Mouse (Mus musculus) erythroblast, embryonic 14.5 days (primary cell): ENCODE data around the gene Traf4. TPM values are rescaled to one million over a fixed set of nuclear protein-coding genes. Genes with fewer than 3 reads are reported as not detected.

ENCODE experiments used
- H3K27me3 ChIP-seq: 2 replicates; pipeline ENCODE4 v1.6.1; 2012; ENCODE audit warnings: inconsistent platforms; ENCODE audit not compliant: control insufficient read depth
- H3K36me3 ChIP-seq: 2 replicates; pipeline ENCODE4 v1.6.1; 2012; ENCODE audit warnings: mild to moderate bottlenecking, inconsistent platforms; ENCODE audit not compliant: control insufficient read depth
- H3K4me1 ChIP-seq: 2 replicates; pipeline ENCODE4 v1.6.1; 2012; ENCODE audit warnings: inconsistent platforms; ENCODE audit not compliant: control insufficient read depth
- H3K4me3 ChIP-seq: replicated peaks from 2 replicates; pipeline ENCODE3; 2012; ENCODE audit warnings: moderate library complexity, mild to moderate bottlenecking, inconsistent platforms
- H3K9me3 ChIP-seq: 2 replicates; pipeline ENCODE4 v1.6.1; 2012; ENCODE audit warnings: low read length, inconsistent platforms, mixed read lengths; ENCODE audit not compliant: control insufficient read depth
- GATA1 ChIP-seq: IDR thresholded peaks from 2 replicates; pipeline ENCODE4 v1.6.1; 2012; ENCODE audit warnings: low read length, inconsistent platforms, mixed read lengths
- TAL1 ChIP-seq: IDR thresholded peaks from 3 replicates; pipeline ENCODE4 v1.6.1; 2012; ENCODE audit warnings: low read length, inconsistent platforms, mixed read lengths
- polyA plus RNA-seq: library from polyadenylated mRNA; stranded (reverse); fragments of >175 nt; gene quantifications from 2 replicates; pipeline ENCODE4 v1.2.3, GENCODE M21; 2012

Traf4 gene
- polyA plus RNA-seq, 1 experiment: 7.2 TPM

- no peaks in the 10 kb centered on the region for H3K9me3 ChIP-seq
- no peaks in the 10 kb centered on the region for H3K27me3 ChIP-seq
- H3K4me1 ChIP-seq: peaks cover 62% of the 10 kb centered on the region
- TF ChIP-seq TAL1 (no peak), GATA1 (peak; percentile 75)
- H3K4me3 ChIP-seq: peak overlapping the region; percentile 90
- H3K36me3 ChIP-seq: no peaks in the 10 kb centered on the region; the same call in 1 of the 2 replicates
Observed at GRCm38 (mm10) chr11:78116146-78116410, 49.3 kb downstream of the Traf4 start.

- peaks cover 60% of the 10 kb centered on the region for H3K4me1 ChIP-seq
Observed at GRCm38 (mm10) chr11:78115367-78116145, 49.8 kb downstream of the Traf4 start.

GRCm38 (mm10) chr11:78114676-78115366 is 50.6 kb downstream of the Traf4 start:
- H3K4me1 ChIP-seq: peaks cover 58% of the 10 kb centered on the region
- no peaks in the 10 kb centered on the region for H3K27me3 ChIP-seq
- TF ChIP-seq GATA1 (no peak), TAL1 (no peak)
- no peaks in the 10 kb centered on the region for H3K36me3 ChIP-seq
- H3K9me3 ChIP-seq: no peaks in the 10 kb centered on the region
- H3K4me3 ChIP-seq: peak overlapping the region; percentile 90

More at GRCm38 (mm10) chr11:78115367-78116145, 49.8 kb downstream of the Traf4 start:
- H3K9me3 ChIP-seq: no peaks in the 10 kb centered on the region
- TF ChIP-seq GATA1 (no peak), TAL1 (no peak)
- H3K36me3 ChIP-seq: no peaks in the 10 kb centered on the region; the same call in 1 of the 2 replicates
- peak overlapping the region; percentile 90 for H3K4me3 ChIP-seq
- H3K27me3 ChIP-seq: no peaks in the 10 kb centered on the region

- no peaks in the 10 kb centered on the region for H3K9me3 ChIP-seq
- H3K36me3 ChIP-seq: no peaks in the 10 kb centered on the region
- H3K4me3 ChIP-seq: no peak overlapping the region
- H3K4me1 ChIP-seq: peaks cover 51% of the 10 kb centered on the region
- no peak for TF ChIP-seq GATA1
- TF ChIP-seq TAL1: no peak
- no peaks in the 10 kb centered on the region for H3K27me3 ChIP-seq
Observed at GRCm38 (mm10) chr11:78113616-78114015, 51.8 kb downstream of the Traf4 start.

Other genes starting within 250 kb of the Traf4 start
- gene Sez6, start 234.8 kb downstream of the Traf4 start, polyA plus RNA-seq: 0.02 TPM in 1 of 2 replicates, not detected in the other
- 16.6 and 19.3 TPM in 2 replicates for gene Phf12, start 182.8 kb downstream of the Traf4 start, polyA plus RNA-seq
- 4.7 and 5.1 TPM in 2 replicates for gene Dhrs13, start 133.3 kb downstream of the Traf4 start, polyA plus RNA-seq
- 4.8 and 5.4 TPM in 2 replicates for gene Flot2, start 127.7 kb downstream of the Traf4 start, polyA plus RNA-seq
- 0.14 and 0.29 TPM in 2 replicates for gene Eral1, start 85.2 kb downstream of the Traf4 start, polyA plus RNA-seq
- gene Fam222b, start 70.9 kb downstream of the Traf4 start, polyA plus RNA-seq: 0.77 and 0.78 TPM in 2 replicates
- 1.7 and 2.0 TPM in 2 replicates for gene Nek8, start 11.1 kb upstream of the Traf4 start, polyA plus RNA-seq
- gene Tlcd1, start 11.1 kb upstream of the Traf4 start, polyA plus RNA-seq: 91.9 and 97.7 TPM in 2 replicates
- 168 and 429 TPM in 2 replicates for gene Rpl23a, start 18.0 kb upstream of the Traf4 start, polyA plus RNA-seq
- gene Rab34, start 22.8 kb upstream of the Traf4 start, polyA plus RNA-seq: 0.13 and 0.26 TPM in 2 replicates
- not detected in 2 replicates for gene Proca1, start 27.8 kb upstream of the Traf4 start, polyA plus RNA-seq
- gene Sdf2, start 80.2 kb upstream of the Traf4 start, polyA plus RNA-seq: 0.32 and 0.49 TPM in 2 replicates
- 9.4 and 11.6 TPM in 2 replicates for gene Supt6, start 80.4 kb upstream of the Traf4 start, polyA plus RNA-seq
- gene 2610507B11Rik, start 96.2 kb upstream of the Traf4 start, polyA plus RNA-seq: 0.97 and 2.3 TPM in 2 replicates
- gene BC030499, start 125.3 kb upstream of the Traf4 start, polyA plus RNA-seq: 0.07 TPM in 1 of 2 replicates, not detected in the other
- 19.3 and 21.5 TPM in 2 replicates for gene Spag5, start 135.9 kb upstream of the Traf4 start, polyA plus RNA-seq
- gene Aldoc, start 157.4 kb upstream of the Traf4 start, polyA plus RNA-seq: 0.12 and 0.22 TPM in 2 replicates
- 3.2 and 3.8 TPM in 2 replicates for gene Pigs, start 162.8 kb upstream of the Traf4 start, polyA plus RNA-seq
- 1.7 and 1.9 TPM in 2 replicates for gene Unc119, start 177.9 kb upstream of the Traf4 start, polyA plus RNA-seq
- not detected in 2 replicates for gene Foxn1, start 221.0 kb upstream of the Traf4 start, polyA plus RNA-seq